In the genomic region with DNA sequence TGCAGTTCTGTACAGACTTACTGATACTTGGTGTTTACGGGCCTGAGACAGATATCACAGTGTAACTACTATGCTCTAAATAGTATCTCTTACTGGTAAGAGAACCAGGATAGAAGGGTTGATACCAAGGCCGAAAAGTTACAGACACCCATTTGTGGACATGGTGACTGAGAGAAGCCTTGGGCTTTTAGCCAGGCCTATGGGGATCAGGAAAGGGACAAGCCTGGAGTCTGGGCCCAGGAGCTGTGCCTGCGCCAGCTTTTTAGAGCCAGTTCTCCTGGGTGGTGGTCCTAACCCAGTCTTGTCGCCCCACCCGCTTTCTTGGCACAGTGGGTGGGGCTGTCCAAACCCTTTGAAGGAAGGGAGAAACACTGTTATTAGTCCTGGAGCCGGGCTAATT, we compare ENCODE assay signal across 14 mouse cellular contexts. TPM values are rescaled to one million over a fixed set of nuclear protein-coding genes. Genes with fewer than 3 reads are reported as not detected.
DNase-seq lines count a peak whose midpoint lies in the region; ATAC-seq and TF ChIP-seq lines count a peak whose summit lies in the region.
"Had no signal": no experiment of that assay in that cellular context is flagged by ENCODE, and none has a peak within 500 bp of the region (broad histone marks: within the 10 kb centered on the region; RNA-seq: fewer than 3 reads in every experiment).

No protein-coding gene starts in this region.

- H3K4me1 ChIP-seq in embryonic facial prominence, embryonic 13.5 days = peaks cover 24% of the 10 kb centered on the region
- no peaks in the 10 kb centered on the region for H3K4me1 ChIP-seq in embryonic facial prominence, embryonic 10.5 days
- H3K4me1 ChIP-seq in heart, embryonic 16.5 days (ENCODE audit: control insufficient read depth, insufficient read depth, low read length) = peaks cover 26% of the 10 kb centered on the region
- H3K4me1 ChIP-seq in limb, embryonic 14.5 days (ENCODE audit: control insufficient read depth, insufficient read depth, low read length) = peaks cover 24% of the 10 kb centered on the region
- H3K4me1 ChIP-seq: midbrain, embryonic 15.5 days had no signal

- H3K9me3 ChIP-seq in embryonic facial prominence, embryonic 13.5 days = no peaks in the 10 kb centered on the region
- no peaks in the 10 kb centered on the region for H3K9me3 ChIP-seq in embryonic facial prominence, embryonic 10.5 days
- H3K9me3 ChIP-seq in heart, embryonic 16.5 days (replicated peaks; ENCODE audit: control insufficient read depth, low read length) = no peaks in the 10 kb centered on the region
- no peaks in the 10 kb centered on the region for H3K9me3 ChIP-seq in limb, embryonic 14.5 days (ENCODE audit: control insufficient read depth, low read length)
- H3K9me3 ChIP-seq: midbrain, embryonic 15.5 days had no signal

- no peak for ATAC-seq in embryonic facial prominence, embryonic 13.5 days (ENCODE audit: insufficient number of reproducible peaks, insufficient read depth, low FRiP score, low TSS enrichment, low read depth)
- no peak for ATAC-seq in heart, embryonic 16.5 days (replicated peaks; ENCODE audit: extremely low read depth, insufficient read depth, low FRiP score)
- ATAC-seq in limb, embryonic 14.5 days (ENCODE audit: low FRiP score, low read depth) = no peak
- ATAC-seq: midbrain, embryonic 15.5 days had no signal

- 88% methylated on average over 6 of the region's 6 CpGs for WGBS in embryonic facial prominence, embryonic 13.5 days
- WGBS in embryonic facial prominence, embryonic 10.5 days = 93% methylated on average over 6 of the region's 6 CpGs
- WGBS in heart, embryonic 16.5 days = 81% methylated on average over 6 of the region's 6 CpGs
- 83% methylated on average over 6 of the region's 6 CpGs for WGBS in limb, embryonic 14.5 days

- DNase-seq in embryonic facial prominence, embryonic 10.5 days (ENCODE audit: low spot score) = no peak
- no peak for DNase-seq in heart, adult 9 months (ENCODE audit: low spot score in 2 of 2)
- peak; percentile 72 for DNase-seq in adrenal gland, postnatal 14 days
- DNase-seq in limb, embryonic 14.5 days (ENCODE audit: low spot score) = no peak
- DNase-seq in lung, postnatal 25 days (ENCODE audit: low spot score) = no peak
- DNase-seq: B cell, adult 2 months; lung, adult 18-20 months; retina, postnatal 1 day; spleen, adult 18-20 months; thymus, postnatal 4 days had no signal

- H3K9ac ChIP-seq in embryonic facial prominence, embryonic 13.5 days = 0 out of 2 replicates have a peak overlapping the region, but pooled peaks have one; percentile 2
- H3K9ac ChIP-seq in heart, embryonic 16.5 days (ENCODE audit: low read length) = 0 out of 2 replicates have a peak overlapping the region, but pooled peaks have one; percentile 25
- H3K9ac ChIP-seq in limb, embryonic 14.5 days (ENCODE audit: low read depth, low read length, severe bottlenecking) = no peak overlapping the region
- H3K9ac ChIP-seq: midbrain, embryonic 15.5 days had no signal

- peaks cover 99% of the 10 kb centered on the region for H3K36me3 ChIP-seq in embryonic facial prominence, embryonic 13.5 days
- H3K36me3 ChIP-seq in embryonic facial prominence, embryonic 10.5 days (replicated peaks) = peaks cover 100% of the 10 kb centered on the region
- peaks cover 95% of the 10 kb centered on the region for H3K36me3 ChIP-seq in heart, embryonic 16.5 days (ENCODE audit: control insufficient read depth, insufficient read depth)
- peaks cover 97% of the 10 kb centered on the region for H3K36me3 ChIP-seq in limb, embryonic 14.5 days (ENCODE audit: control insufficient read depth, insufficient read depth, low read length)

- H3K4me2 ChIP-seq in embryonic facial prominence, embryonic 13.5 days = no peak overlapping the region
- H3K4me2 ChIP-seq in heart, embryonic 16.5 days (ENCODE audit: low read depth, low read length) = no peak overlapping the region
- no peak overlapping the region for H3K4me2 ChIP-seq in limb, embryonic 14.5 days (replicated peaks; ENCODE audit: low read depth, low read length, severe bottlenecking)
- H3K4me2 ChIP-seq: midbrain, embryonic 15.5 days had no signal

- H3K27ac ChIP-seq in embryonic facial prominence, embryonic 13.5 days = peak overlapping the region; percentile 71
- no peak overlapping the region for H3K27ac ChIP-seq in embryonic facial prominence, embryonic 10.5 days (replicated peaks)
- H3K27ac ChIP-seq in heart, embryonic 16.5 days (ENCODE audit: low read length) = peak overlapping the region; percentile 76
- peak overlapping the region; percentile 75 for H3K27ac ChIP-seq in limb, embryonic 14.5 days (replicated peaks; ENCODE audit: low read depth, low read length)
- H3K27ac ChIP-seq: midbrain, embryonic 15.5 days had no signal

- no peaks in the 10 kb centered on the region for H3K27me3 ChIP-seq in embryonic facial prominence, embryonic 13.5 days
- no peaks in the 10 kb centered on the region for H3K27me3 ChIP-seq in embryonic facial prominence, embryonic 10.5 days (replicated peaks; ENCODE audit: low read depth, poor library complexity, severe bottlenecking)
- no peaks in the 10 kb centered on the region for H3K27me3 ChIP-seq in heart, embryonic 16.5 days (ENCODE audit: control insufficient read depth, insufficient read depth, low read length)
- no peaks in the 10 kb centered on the region for H3K27me3 ChIP-seq in limb, embryonic 14.5 days (ENCODE audit: control insufficient read depth, insufficient read depth, low read length)
- H3K27me3 ChIP-seq: midbrain, embryonic 15.5 days had no signal

- no peak overlapping the region for H3K4me3 ChIP-seq in embryonic facial prominence, embryonic 13.5 days
- H3K4me3 ChIP-seq in embryonic facial prominence, embryonic 10.5 days = no peak overlapping the region
- H3K4me3 ChIP-seq in heart, embryonic 16.5 days (ENCODE audit: low read length) = no peak overlapping the region
- no peak overlapping the region for H3K4me3 ChIP-seq in limb, embryonic 14.5 days (replicated peaks; ENCODE audit: low read length)
- H3K4me3 ChIP-seq: erythroblast, embryonic 14.5 days; midbrain, embryonic 15.5 days had no signal

- no peak for TF ChIP-seq POLR2A in limb, embryonic 14.5 days (IDR thresholded peaks at IDR 0.05; ENCODE audit: borderline replicate concordance, extremely low read depth, insufficient read depth, insufficient read length)

RNA-seq across cellular contexts. Expression of a gene that starts 21.0 kb away (rescaled TPM):
- polyA plus RNA-seq in embryonic facial prominence, embryonic 13.5 days (2015; fragmentation: Nextera tagmentation; extraction: Ambion mirVana) = 0.69 and 1.2 TPM in 2 replicates
- 0.44 and 0.55 TPM in 2 replicates for polyA plus RNA-seq in embryonic facial prominence, embryonic 10.5 days (2016; fragmentation: Nextera tagmentation; extraction: Ambion mirVana)
- polyA plus RNA-seq in heart, embryonic 16.5 days (2015; fragmentation: Nextera tagmentation; extraction: Ambion mirVana) = 0.41 and 0.42 TPM in 2 replicates
- 0.19 and 0.60 TPM in 2 replicates for total RNA-seq in adrenal gland, postnatal 14 days (2021)
- polyA plus RNA-seq in limb, embryonic 14.5 days (2012; rRNA removed) = 0.19 and 0.25 TPM in 2 replicates
- 0.58 and 0.94 TPM in 2 replicates for polyA plus RNA-seq in limb, embryonic 14.5 days (2014; fragmentation: Nextera tagmentation; extraction: Ambion mirVana)
- polyA plus RNA-seq: erythroblast, embryonic 14.5 days had no signal

RNA-seq across cellular contexts. Expression of a gene that starts 38.5 kb away (rescaled TPM):
- 25.5 and 29.4 TPM in 2 replicates for polyA plus RNA-seq in embryonic facial prominence, embryonic 13.5 days (2015; fragmentation: Nextera tagmentation; extraction: Ambion mirVana)
- 0.63 and 1.9 TPM in 2 replicates for polyA plus RNA-seq in embryonic facial prominence, embryonic 10.5 days (2016; fragmentation: Nextera tagmentation; extraction: Ambion mirVana)
- 1.5 and 2.1 TPM in 2 replicates for polyA plus RNA-seq in heart, embryonic 16.5 days (2015; fragmentation: Nextera tagmentation; extraction: Ambion mirVana)
- total RNA-seq in adrenal gland, postnatal 14 days (2021) = 1.1 TPM in 1 of 2 replicates, not detected in the other
- polyA plus RNA-seq in limb, embryonic 14.5 days (2012; rRNA removed) = 198 and 208 TPM in 2 replicates
- polyA plus RNA-seq in limb, embryonic 14.5 days (2014; fragmentation: Nextera tagmentation; extraction: Ambion mirVana) = 37.9 and 48.4 TPM in 2 replicates
- polyA plus RNA-seq: erythroblast, embryonic 14.5 days had no signal

RNA-seq across cellular contexts. Expression of a gene that starts 60.0 kb away (rescaled TPM):
- 232 and 258 TPM in 2 replicates for polyA plus RNA-seq in embryonic facial prominence, embryonic 13.5 days (2015; fragmentation: Nextera tagmentation; extraction: Ambion mirVana)
- 260 and 269 TPM in 2 replicates for polyA plus RNA-seq in embryonic facial prominence, embryonic 10.5 days (2016; fragmentation: Nextera tagmentation; extraction: Ambion mirVana)
- polyA plus RNA-seq in heart, embryonic 16.5 days (2015; fragmentation: Nextera tagmentation; extraction: Ambion mirVana) = 260 and 301 TPM in 2 replicates
- total RNA-seq in adrenal gland, postnatal 14 days (2021) = 271 and 282 TPM in 2 replicates
- polyA plus RNA-seq in limb, embryonic 14.5 days (2012; rRNA removed) = 268 and 299 TPM in 2 replicates
- polyA plus RNA-seq in limb, embryonic 14.5 days (2014; fragmentation: Nextera tagmentation; extraction: Ambion mirVana) = 295 and 304 TPM in 2 replicates
